Mouse (Mus musculus) heart, embryonic 12.5 days (tissue): ENCODE measurements around the gene Muc20. TPM values are rescaled to one million over a fixed set of nuclear protein-coding genes. Genes with fewer than 3 reads are reported as not detected.

Source experiments
- ATAC-seq: fragments of 200-750 bp; cut with Nextera tagmentation; 2 replicates; pipeline ENCODE4 v1.8.0; 2017; ENCODE audit warnings: moderate TSS enrichment, moderate library complexity; ENCODE audit not compliant: insufficient number of reproducible peaks, low FRiP score
- H3K27ac ChIP-seq: fragments of 300-500 bp; sonication (generic); 2 replicates; pipeline ENCODE4 v1.5.1; 2016; ENCODE audit warnings: mild to moderate bottlenecking, moderate library complexity; ENCODE audit not compliant: poor library complexity, severe bottlenecking
- H3K27me3 ChIP-seq: fragments of 300-500 bp; sonication (generic); replicated peaks from 2 replicates; pipeline ENCODE4 v1.6.1; 2016; ENCODE audit warnings: mild to moderate bottlenecking, moderate library complexity
- H3K36me3 ChIP-seq: fragments of 300-500 bp; sonication (generic); 2 replicates; pipeline ENCODE4 v1.6.1; 2016; ENCODE audit warnings: mild to moderate bottlenecking, moderate library complexity
- H3K4me1 ChIP-seq: fragments of 300-500 bp; sonication (generic); replicated peaks from 2 replicates; pipeline ENCODE4 v1.6.1; 2016; ENCODE audit warnings: mild to moderate bottlenecking
- H3K4me2 ChIP-seq: fragments of 300-500 bp; sonication (generic); 2 replicates; pipeline ENCODE4 v1.6.1; 2016; ENCODE audit warnings: mild to moderate bottlenecking, moderate library complexity
- H3K4me3 ChIP-seq: fragments of 300-500 bp; sonication (generic); 2 replicates; pipeline ENCODE4 v1.5.1; 2016; ENCODE audit warnings: mild to moderate bottlenecking
- H3K9ac ChIP-seq: fragments of 300-500 bp; sonication (generic); 2 replicates; pipeline ENCODE4 v1.6.1; 2016; ENCODE audit warnings: mild to moderate bottlenecking, moderate library complexity
- H3K9me3 ChIP-seq: fragments of 300-500 bp; sonication (generic); replicated peaks from 2 replicates; pipeline ENCODE4 v1.6.1; 2016; ENCODE audit warnings: mild to moderate bottlenecking, moderate library complexity
- WGBS: fragments of 180-500 bp; shearing (Covaris S2); methylation state at CpG from one replicate; pipeline ENCODE4 v1.1.7; 2016; 5-methylcytosine and 5-hydroxymethylcytosine counted together
- polyA plus RNA-seq: library from polyadenylated mRNA; unstranded; fragments of >200 nt; fragmentation: Nextera tagmentation; extraction: Ambion mirVana; gene quantifications from 2 replicates; pipeline ENCODE4 v1.2.1, GENCODE M21; 2016

Gene Muc20
- polyA plus RNA-seq, 1 experiment from 2014 or later, result 0.09 TPM

DNA sequence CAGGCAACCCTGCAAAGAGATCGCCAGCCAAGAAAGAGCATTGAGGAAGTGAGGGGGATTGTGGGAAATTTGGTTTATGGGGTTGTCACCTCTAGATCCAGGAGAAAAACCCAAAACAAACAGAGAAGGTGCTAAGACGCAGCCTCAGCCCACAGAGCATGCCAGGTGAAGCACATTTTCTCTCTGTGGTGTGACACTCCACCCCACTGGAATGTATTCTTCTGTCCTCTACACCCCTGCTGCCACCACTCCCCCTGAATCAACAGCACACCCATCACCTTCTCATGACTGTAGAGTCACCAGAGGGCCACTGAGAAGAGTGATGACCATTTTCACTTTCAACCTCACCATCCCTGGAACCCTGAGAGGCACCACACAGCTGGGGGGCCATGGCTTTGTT, 54.5 kb downstream of the Muc20 start:
- no peak overlapping the region for H3K4me2 ChIP-seq
- 83% methylated on average over 2 of the region's 2 CpGs for WGBS
- H3K36me3 ChIP-seq, result no peaks in the 10 kb centered on the region
- no peak overlapping the region for H3K4me3 ChIP-seq
- no peaks in the 10 kb centered on the region for H3K27me3 ChIP-seq
- ATAC-seq, result no peak
- no peak overlapping the region for H3K9ac ChIP-seq
- H3K4me1 ChIP-seq, result no peaks in the 10 kb centered on the region
- no peak overlapping the region for H3K27ac ChIP-seq
- H3K9me3 ChIP-seq, result no peaks in the 10 kb centered on the region

DNA sequence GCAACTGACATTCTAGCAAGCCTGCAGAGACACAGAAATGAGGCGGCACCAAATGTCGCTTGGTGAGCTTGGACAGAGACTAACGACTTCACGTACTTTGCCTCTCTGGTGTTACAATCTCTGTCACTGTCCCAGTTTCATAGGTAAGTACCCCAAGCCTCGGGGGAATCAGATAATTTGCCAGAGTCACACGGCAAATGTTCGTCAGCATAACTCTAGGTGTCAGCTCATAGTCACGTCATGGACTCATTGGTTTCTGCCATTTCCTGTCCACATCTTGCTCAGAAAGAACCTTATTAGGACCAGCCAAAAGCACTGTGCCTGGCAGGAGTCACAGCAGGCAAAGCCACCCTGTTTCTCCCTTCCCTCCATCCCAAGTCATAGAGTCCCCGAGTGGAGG, 55.9 kb downstream of the Muc20 start:
- Histone ChIP-seq H3K9ac (no peak overlapping the region), H3K4me1 (no peaks in the 10 kb centered on the region), H3K27ac (no peak overlapping the region), H3K9me3 (no peaks in the 10 kb centered on the region), H3K4me2 (no peak overlapping the region), H3K36me3 (no peaks in the 10 kb centered on the region), H3K27me3 (no peaks in the 10 kb centered on the region), H3K4me3 (no peak overlapping the region)
- no peak for ATAC-seq
- 81% methylated on average over 9 of the region's 9 CpGs for WGBS

DNA sequence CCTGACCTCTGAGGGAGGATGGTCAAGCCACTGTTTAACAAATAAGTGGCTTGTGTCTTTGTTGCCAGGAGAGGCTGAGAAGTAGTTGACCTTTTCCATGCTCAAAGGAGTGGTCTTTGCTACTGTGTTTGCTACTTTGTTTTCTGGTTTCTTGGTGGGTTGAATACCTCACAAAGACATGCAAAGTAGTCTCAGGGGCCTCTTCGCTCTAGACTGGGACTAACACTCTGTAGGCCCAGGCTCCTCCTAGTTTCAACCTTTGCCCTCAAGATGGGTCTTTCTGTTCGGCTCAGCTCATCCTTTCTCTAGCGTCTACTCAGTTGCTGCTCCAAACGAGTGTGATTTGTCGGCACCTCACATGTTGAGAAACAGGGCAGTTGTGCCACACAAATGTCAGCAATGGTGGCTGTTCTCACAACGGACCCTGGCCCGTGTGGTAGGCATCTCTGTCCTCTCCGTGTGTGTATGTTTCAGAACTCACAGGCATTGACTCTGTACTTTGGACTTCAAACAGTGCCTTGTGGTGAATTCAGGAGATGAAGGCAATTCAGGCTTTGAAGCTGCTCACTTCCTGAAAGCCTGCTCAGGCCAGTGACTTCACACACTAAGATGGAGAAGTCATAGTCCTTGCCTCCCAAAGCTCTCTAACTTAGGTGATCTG, 57.1 kb downstream of the Muc20 start:
- Histone ChIP-seq H3K27me3 (no peaks in the 10 kb centered on the region), H3K9me3 (no peaks in the 10 kb centered on the region), H3K36me3 (no peaks in the 10 kb centered on the region), H3K4me1 (no peaks in the 10 kb centered on the region), H3K9ac (no peak overlapping the region), H3K4me2 (no peak overlapping the region), H3K27ac (no peak overlapping the region), H3K4me3 (no peak overlapping the region)
- WGBS, result 76% methylated on average over 8 of the region's 8 CpGs
- no peak for ATAC-seq

DNA sequence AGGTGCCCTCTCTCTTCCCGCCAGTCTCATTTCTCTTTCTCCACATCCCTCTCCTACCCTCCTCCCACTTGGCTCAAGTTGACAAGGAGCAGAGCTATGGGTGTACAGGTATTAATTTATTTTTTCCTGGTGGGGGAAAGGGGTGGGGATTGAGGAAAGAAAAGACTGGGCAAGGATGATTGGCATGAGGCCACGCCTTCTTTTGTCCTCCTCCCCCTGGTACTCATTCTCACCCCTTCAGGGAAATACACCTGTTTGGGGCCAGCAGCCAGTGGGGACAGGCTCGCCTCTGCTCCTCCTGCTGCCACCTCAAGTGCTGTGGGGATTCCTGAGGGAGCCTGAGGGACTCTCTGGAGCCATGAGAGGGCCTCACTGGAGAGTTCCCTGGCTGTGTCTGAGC, 61.2 kb downstream of the Muc20 start:
- H3K9ac ChIP-seq, result no peak overlapping the region
- H3K4me1 ChIP-seq, result no peaks in the 10 kb centered on the region
- H3K9me3 ChIP-seq, result peaks cover 5% of the 10 kb centered on the region; the same call in 1 of the 2 replicates
- H3K27ac ChIP-seq, result no peak overlapping the region
- H3K27me3 ChIP-seq, result no peaks in the 10 kb centered on the region
- 48% methylated on average over 3 of the region's 3 CpGs for WGBS
- H3K4me3 ChIP-seq, result no peak overlapping the region
- no peaks in the 10 kb centered on the region for H3K36me3 ChIP-seq
- no peak for ATAC-seq
- H3K4me2 ChIP-seq, result no peak overlapping the region

DNA sequence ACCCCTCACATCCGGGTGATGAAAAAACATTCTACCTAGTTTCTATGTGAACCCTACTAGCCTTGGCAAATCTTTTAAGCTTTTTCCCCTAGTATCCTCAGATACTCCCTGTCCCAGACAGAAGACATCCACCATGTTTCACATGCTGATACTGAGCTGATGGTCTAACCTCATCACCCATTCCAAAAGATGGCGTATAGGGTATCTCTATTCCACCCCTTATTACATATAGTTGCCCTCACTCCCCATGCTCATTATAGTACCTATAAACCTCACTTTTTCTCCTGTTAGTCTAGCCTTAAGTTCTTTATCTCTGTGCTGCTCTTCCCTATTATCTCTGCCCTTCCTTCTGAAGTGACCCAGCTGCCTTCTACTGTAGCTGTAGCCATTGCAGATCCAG, 61.6 kb downstream of the Muc20 start, which contains the start of gene Muc4:
TSS of gene Muc4 (plus strand) at position 301 of the 400 bp plus-strand sequence.
- Histone ChIP-seq H3K4me1 (no peaks in the 10 kb centered on the region), H3K9ac (no peak within 1 kb of the TSS), H3K4me2 (no peak within 1 kb of the TSS), H3K27ac (no peak within 1 kb of the TSS), H3K4me3 (no peak within 1 kb of the TSS), H3K27me3 (no peaks in the 10 kb centered on the region), H3K9me3 (peaks cover 5% of the 10 kb centered on the region; the same call in 1 of the 2 replicates), H3K36me3 (no peaks in the 10 kb centered on the region)
- 85% methylated on average over 2 of the region's 2 CpGs for WGBS
- ATAC-seq, result no peak

DNA sequence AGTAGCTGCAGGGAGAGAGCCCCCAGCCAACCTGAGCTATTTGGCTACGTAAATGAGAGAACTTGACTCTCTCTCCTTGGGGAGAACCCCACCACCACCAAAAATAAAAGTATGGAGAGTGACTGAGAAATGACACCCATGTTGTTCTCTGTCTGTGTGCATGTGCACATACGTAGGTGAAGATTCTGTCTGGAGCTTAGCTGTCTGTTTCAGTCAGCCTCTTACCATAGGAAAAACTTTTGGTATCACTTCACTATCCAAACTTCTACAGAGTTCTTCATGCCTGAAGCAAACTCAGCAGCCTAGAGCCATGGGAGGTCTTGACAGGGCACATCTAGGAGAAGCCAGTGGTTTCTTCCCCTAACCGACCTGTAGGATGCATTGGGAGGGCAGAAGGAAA, 64.0 kb downstream of the Muc20 start:
- Histone ChIP-seq H3K36me3 (no peaks in the 10 kb centered on the region), H3K27ac (no peak overlapping the region), H3K4me2 (no peak overlapping the region), H3K27me3 (no peaks in the 10 kb centered on the region), H3K4me3 (no peak overlapping the region), H3K4me1 (no peaks in the 10 kb centered on the region), H3K9ac (no peak overlapping the region), H3K9me3 (peaks cover 5% of the 10 kb centered on the region; the same call in 1 of the 2 replicates)
- WGBS, result 74% methylated on average over 3 of the region's 3 CpGs
- ATAC-seq, result no peak

DNA sequence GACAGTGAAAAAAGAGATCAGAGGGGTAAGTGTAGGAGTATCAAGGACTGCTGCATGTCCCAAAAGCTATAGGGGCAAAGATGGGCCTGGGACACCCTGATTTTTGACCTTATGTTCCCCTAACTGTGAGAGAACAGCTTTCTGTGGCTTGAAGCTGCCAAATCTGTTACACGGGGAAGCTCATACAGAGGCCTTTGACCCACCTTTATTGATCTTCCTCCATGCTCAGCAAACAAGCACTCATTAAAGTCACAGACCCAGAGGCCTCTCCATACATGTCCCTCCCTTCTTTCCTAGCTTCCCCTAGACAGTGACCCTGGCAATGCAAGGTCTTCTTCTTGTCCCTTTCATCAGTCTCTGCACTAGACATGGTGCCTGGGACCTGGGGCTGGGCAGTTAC, 68.5 kb downstream of the Muc20 start:
- Histone ChIP-seq H3K9ac (no peak overlapping the region), H3K27me3 (no peaks in the 10 kb centered on the region), H3K9me3 (peaks cover 5% of the 10 kb centered on the region; the same call in 1 of the 2 replicates), H3K36me3 (no peaks in the 10 kb centered on the region), H3K4me1 (no peaks in the 10 kb centered on the region), H3K27ac (no peak overlapping the region), H3K4me3 (no peak overlapping the region), H3K4me2 (no peak overlapping the region)
- ATAC-seq, result no peak
- WGBS, result 79% methylated on average over 1 of the region's 1 CpGs

DNA sequence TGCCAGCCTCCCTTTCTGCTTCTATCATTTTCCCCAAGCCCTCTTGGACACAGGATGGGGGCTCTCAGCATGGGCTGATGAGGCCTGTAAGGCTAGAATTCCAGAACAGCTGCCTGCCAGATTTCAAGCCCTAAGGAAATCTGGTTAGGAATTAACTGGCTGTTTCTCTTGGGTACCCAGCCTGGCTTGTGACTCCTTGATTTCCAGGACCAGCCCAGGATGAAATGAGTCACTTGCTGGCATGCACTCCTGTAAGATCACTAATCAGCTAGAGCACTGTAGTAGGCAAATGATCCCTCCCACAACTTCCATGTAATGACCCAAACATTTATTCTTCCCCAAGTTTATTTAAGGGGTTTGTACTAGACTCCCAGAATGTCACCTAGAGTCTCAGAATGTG, 69.0 kb downstream of the Muc20 start:
- H3K4me3 ChIP-seq, result no peak overlapping the region
- no peak for ATAC-seq
- H3K27ac ChIP-seq, result no peak overlapping the region
- no peaks in the 10 kb centered on the region for H3K4me1 ChIP-seq
- H3K9ac ChIP-seq, result no peak overlapping the region
- H3K36me3 ChIP-seq, result no peaks in the 10 kb centered on the region
- no peaks in the 10 kb centered on the region for H3K27me3 ChIP-seq
- no peak overlapping the region for H3K4me2 ChIP-seq
- H3K9me3 ChIP-seq, result peaks cover under 1% of the 10 kb centered on the region; the same call in 1 of the 2 replicates

Other genes with a start within 250 kb of the Muc20 start
- gene Tfrc, start 188.5 kb downstream of the Muc20 start, polyA plus RNA-seq, result 52.5 and 58.2 TPM in 2 replicates
- gene Tnk2, start 153.6 kb downstream of the Muc20 start, polyA plus RNA-seq, result 6.7 and 8.4 TPM in 2 replicates
- 0.13 and 0.17 TPM in 2 replicates for gene Muc4, start 61.5 kb downstream of the Muc20 start, polyA plus RNA-seq
- not detected in 2 replicates for gene Smbd1, start 13.0 kb upstream of the Muc20 start, polyA plus RNA-seq
- 165 and 170 TPM in 2 replicates for gene Fyttd1, start 80.1 kb upstream of the Muc20 start, polyA plus RNA-seq
- 30.9 and 34.0 TPM in 2 replicates for gene Rubcn, start 80.3 kb upstream of the Muc20 start, polyA plus RNA-seq
- gene Lrch3, start 116.7 kb upstream of the Muc20 start, polyA plus RNA-seq, result 24.0 and 27.5 TPM in 2 replicates